Mouse (Mus musculus): ENCODE measurements around the gene Eloa.
"Not testable (repeated sequence)": the region's sequence is repeated elsewhere in the genome, so short reads cannot be mapped to it uniquely, and the experiment has no call there.

Gene Eloa

DNA sequence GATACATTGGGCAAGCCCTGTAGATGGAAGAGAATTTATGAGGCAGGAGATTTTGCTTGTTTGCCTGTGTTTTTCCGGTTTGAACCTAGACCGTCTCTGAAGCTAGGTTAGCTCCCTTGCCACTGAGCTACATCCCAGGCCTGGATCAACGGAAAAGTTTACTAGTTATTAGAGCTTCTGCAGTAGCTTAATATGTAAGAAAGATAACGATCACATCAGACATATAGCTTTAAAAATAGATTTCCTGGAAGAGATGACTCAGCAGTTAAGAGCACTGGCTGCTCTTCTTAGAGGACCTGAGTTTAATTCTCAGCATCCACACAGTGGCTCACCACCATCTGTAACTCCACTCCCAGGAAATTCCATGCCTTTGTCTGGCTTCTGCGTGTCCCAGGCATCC lies 7.1 kb upstream of the Eloa start:
- DNase-seq = no peak

DNA sequence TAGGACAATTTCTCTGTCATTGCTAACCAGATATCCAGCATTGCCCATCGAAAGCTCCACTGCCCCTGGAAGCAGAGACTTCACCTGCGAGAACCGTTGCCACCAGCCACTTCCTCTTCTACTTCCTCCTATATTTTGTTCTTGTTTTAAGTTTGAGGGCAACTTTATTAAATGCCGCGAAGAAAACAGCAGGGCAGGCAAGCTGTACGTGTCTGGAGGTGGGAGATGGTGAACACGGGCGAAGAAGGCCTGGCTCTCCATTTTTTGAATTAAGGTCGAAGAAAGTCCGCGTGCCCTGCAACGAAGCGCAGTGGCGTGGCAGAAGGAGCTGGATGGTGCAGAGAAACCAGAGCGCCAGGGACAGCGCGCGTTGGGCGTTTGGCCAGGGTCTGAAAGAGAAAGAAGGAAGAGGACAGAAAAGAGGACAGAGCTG lies 6.6 kb upstream of the Eloa start:
- peak in 1 of 2 experiments; percentile 27 for DNase-seq

DNA sequence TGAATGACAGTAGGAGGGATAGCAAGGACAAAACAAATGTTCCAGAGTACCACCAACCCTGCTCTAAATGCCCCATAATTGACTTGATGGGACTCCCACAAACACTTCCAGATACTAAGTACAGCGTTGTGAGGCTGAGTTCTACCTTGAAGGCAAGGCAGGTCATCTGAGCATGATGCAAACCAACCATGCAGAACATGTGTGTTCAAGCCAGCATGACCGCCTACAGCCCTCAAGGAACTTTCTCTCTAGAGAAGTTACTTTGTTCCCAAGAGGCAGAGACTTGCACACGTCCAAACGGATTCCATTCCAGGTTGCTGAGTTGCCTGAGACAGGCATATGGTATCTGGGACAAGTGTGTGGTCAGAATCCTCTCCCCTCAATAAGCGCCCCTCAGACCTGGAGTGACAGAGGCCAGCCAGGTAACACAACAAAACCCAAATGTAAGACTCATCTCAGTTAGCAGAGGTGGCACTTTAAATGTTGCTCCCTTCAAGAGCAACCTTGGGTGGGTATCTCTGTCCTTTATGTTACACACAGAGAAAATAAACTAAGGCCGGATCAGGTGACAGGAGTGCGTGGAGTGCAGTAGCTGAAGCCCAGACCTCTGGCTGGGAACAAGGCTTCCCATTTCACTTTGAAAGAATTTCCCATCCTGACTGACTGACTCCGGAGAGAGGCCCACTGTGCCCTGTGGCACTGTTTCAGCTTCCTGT lies 6.0 kb upstream of the Eloa start:
- no peak for DNase-seq

DNA sequence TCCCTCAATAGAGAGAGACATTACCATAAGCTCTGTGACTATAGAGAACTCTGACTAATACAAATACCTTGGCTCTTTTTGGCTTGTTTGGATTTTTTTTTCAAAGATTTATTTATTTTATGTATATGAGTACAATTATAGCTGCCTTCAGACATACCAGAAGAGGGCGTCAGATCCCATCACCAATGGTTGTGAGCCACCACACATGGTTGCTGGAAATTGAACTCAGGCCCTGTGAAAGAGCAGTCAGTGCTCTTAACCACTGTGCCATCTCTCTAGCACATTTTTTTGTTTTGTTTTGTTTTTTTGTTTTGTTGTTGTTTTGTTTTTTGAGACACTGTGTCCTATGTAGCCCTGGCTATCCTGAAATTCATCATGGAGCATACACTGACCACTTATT lies 3.8 kb upstream of the Eloa start:
- DNase-seq = no peak

DNA sequence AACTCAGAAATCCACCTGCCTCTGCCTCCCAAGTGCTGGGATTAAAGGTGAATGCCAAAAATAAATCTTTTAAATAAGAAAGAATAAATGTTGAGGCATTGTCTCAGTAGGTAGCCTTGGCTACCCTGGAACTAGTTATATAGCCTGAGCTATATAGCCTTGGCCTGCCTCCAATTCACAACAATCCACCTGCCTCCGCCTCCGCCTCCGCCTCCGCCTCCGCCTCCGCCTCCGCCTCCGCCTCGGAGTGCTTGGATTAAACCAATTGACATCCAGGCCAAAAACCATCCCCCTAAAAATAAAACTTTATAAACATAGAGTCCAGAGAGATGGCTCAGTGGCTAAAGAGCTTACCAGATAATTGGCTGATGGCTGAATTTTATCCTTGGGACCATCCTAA lies 1.4 kb upstream of the Eloa start:
- DNase-seq = no peak

DNA sequence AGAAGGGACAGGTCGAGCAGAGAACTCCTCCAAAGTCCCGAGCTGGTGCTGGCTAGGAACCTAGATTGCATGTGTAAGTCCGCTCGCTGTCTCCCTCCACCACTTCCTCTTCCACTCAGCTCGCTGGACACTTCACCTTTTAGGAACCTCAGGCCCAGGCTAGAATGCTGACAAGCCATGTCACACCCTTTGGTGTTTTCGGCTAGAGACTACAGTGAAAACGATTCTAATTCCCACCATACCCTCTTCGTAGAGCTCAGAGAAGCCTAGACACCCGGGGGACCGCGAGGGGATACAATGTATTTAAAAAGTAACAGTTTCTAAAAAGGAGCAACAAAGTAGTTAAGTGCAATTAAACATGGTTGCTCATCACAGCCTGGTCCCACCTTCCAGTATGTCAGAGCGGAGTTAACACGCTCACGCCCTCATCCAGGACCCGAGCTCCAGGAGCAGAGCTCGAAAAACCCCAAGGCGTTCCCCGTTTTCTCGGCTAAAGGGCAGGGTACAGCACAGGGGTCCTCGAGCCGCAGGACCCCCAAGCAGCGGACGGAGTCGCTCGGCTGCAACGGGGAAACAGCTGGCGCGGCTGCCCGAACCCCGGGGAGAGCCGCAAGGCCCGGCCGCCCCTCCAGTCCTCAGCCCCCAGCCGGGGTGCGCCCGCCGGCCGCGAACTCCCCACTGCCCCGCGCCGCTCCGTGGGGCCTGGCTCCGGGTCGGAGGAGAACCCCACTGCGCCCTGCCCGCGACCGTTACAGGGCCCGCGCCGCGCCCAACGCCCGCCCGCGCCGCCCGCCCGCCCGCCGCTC lies 617 bp downstream of the Eloa start:
- DNase-seq = peak in 1 of 2 experiments; percentile 41

DNA sequence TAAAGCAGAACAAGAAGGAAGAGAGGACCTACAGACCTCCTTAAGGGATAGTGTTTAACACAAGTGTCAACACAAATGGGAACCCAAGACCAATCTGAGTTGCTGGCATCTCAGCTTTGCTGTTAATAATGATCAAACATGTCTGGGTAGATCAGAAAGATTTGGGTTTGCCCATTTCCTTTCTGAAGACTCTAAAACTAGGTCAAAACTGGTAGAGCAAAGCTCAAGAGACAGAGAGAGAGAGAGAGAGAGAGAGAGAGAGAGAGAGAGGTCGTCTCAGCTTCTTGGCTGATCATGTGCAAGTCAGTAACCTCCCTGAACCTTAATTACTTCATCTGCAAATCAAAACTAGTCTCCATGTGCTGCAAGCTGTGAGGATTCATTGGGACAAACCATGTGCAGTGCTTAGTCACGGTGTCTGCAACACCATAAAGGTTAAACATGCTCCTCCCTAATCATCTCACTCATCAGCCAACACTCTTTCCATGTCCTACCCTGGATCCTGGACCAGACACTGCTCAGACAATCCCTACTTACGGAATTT lies 5.4 kb downstream of the Eloa start:
- no peak for DNase-seq

DNA sequence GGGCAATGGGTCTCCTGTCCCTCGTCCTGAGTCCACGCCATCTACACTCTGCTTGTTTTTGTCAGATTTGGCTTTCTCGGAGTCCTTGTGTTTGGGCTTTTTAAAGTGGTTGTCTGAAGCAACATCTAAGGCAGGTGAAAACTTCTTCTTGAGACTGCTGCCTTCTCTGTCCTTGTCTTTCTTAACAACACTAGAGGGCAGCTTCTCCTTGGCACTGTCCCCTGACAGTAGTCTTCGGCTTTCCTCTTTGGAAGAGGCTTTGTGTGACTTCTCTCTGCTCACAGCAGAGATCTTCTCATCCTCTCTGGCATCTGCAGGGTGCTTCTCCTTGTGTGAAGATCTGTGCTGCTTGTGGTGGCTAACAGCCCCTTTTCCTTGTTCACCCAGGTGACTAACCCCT lies 11.0 kb downstream of the Eloa start:
- DNase-seq = no peak

DNA sequence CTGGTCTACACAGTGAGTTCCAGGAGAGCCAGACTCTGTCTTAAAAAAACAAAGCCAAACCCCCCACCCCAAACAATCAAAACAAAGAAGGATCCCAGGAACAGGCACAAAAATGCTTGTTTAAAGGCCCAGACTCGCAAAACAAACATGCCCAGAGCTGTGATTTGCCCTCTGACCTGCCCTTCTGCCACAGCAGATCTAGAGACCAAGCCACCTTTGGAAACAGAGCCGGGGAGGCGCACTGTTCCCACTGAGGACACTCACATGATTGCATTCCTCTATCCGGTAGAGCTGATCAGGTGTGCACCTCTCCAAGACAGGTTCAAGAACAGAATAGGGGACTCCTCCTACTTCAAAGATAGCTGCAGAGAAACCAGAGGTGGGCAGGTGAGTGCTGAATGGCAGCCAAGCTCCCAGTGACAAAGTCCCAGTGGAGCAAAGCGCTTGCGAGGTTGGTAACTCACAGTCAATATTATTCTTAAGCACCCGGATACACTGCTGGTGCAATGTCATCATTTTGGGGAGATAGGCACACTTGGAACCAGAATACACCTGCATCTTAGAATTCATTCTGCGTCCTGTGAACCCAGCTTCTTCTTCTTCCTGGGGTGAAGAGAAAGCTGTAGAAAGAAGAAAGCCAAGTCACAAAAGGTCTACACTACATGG lies 12.6 kb downstream of the Eloa start:
- no peak for DNase-seq

DNA sequence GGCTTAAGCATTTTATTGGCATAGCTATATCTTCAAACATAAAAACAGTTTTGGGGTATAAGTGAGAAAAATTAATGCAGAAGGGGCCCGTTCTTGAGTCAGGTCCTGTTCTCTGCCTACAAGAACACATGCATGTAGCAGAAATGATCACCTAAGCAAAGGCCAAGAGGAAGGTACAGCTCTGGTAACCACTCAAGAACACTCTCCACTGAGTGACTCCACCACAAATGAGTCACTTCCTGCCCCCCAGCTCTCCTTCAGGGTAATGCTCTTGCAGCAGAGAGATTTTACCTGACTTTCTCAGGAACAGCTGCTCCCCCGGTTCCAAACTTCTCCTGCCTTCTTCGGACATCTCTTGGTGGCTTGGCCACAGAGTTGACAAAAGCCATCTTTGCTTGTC lies 14.7 kb downstream of the Eloa start:
- DNase-seq = no peak

DNA sequence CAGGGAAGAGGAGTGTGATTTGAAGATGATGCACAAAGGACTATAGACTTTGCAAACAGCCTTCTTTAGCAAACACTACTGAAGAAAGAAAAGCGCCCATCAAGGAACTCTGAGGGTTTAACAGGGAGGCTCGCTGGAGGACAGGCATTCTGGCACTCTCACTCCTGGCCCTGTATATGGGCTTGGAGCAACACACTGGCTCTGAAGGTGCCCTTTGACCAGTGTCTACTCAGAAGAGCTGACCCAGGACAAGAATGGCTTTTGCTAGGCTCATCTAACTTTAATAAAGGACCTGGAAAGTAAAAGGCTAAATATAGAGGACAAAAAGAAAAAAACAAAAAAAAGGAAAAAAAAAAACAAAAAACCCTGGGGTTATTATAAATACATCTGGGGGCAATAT lies 16.6 kb downstream of the Eloa start:
- no peak for DNase-seq

DNA sequence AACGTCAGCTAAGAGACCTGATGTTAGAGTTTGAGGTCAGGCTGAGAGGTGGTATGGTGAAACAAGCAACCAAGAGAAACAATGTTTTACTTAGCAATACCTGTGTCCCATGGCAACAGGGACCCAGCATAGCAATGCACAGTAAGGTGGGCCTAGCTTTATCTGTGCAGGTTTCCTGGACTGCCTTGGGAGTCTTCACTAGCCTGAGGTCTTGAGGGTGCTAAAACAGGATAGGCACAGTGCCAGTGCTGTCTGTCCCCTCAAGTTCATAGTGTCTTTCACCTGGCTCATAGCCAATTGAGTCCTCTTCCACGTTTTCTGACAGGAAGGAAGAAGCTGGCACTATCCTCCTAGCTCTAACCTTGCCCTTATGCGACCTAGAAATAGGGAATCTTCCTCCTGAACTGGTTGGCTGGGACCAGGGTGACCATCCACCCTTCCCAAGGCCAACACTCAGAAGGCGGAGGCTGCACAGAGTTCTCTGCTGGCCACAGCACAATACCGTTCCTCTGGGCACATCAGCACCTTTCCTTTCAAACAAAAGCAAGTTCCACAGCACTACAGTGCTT lies 17.4 kb downstream of the Eloa start:
- no peak for DNase-seq

DNA sequence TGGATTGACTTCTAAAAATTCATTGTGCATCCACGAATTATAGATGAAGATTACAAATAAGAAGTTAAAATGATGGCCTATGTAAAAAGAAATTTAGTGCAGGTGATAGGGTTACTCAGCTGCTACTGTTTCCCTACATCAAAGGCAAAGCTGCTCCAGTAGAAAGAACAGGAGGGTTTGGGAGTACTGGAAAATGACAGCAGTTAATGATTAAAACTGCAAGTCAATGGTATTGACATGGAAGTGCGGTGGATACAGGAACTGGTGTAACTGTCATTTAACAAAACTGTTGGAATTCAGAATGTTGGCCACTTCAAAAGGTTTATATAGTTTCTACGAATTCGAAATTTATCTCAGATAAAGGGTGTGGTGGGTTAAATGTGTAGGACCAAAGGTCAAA lies 26.4 kb downstream of the Eloa start:
- DNase-seq = no peak

DNA sequence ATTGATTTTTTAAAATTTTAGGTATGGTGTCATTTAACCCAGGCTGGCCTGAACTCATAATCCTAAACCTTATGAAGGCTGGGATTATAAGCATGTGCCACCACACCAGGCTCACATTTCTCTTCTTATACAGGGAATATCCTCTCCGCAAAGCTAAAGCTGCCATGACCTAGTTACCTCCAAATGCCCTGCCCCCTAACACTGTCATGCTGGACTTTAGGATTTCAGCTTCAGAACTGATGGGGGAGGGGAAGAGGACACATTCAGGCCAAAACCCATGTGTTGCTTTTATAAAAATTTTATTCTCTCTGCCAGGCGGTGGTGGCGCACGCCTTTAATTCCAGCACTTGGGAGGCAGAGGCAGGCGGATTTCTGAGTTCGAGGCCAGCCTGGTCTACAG lies 27.6 kb downstream of the Eloa start:
- no peak for DNase-seq

DNA sequence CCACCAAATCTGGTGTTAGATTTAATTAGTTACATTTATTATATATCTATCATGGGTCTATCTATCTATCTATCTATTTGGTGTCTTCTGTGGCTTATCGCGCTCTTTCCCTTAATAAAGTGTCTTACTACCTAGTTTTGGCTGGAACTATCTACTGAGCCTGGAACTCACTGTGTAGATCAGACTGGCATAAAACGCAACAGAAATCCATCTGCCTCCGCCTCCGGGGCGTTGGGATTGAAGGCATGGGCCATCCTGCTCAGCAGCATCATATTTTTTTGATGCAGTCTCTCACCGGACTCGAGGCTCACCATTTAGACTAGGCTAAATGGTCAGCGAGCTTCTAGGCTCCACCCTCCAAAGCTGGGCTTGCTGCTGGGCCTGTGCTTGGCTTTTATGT lies 33.8 kb downstream of the Eloa start:
- DNase-seq = no peak

DNA sequence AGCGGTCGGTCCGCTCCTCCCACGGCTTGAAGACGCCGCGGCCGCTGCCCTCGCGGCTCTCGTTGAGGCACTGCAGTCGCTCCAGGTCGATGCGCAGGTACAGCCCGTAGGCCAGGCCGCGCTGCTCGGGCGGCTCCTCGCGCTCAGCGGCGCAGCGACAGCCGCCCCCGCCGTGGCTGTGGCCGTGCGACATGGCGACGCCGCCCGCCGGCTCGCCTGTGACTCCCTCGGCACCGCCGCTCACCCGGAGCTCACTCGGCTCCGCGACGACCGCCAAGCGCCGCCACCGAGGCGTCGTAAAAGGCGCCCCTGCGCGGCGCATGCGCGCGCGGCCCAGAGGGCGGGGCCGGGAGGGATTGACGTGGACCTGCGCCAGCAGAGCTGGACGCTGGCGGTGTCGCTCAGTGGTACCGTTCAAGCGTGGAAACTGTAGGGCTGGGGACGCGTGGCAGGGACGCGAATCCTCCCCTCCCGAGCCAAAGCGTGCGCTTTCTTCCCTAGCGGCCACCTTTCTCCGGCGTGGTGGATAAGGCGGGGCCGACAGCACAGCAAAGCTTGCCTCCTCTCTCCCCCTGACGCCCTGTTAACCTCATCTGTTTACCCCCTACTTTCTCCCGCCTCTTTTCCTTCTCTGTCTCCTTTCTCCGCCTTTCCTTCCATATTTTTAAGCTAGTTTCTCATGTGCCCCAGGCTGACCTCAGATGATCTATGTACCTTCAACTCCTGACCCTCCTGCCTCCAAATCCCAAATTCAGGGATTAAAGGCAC lies 34.4 kb downstream of the Eloa start, which contains the start of gene Pithd1:
Pithd1 (minus strand) TSS at position 322 of the 768 bp plus-strand sequence.
- DNase-seq = peak; percentile 88

DNA sequence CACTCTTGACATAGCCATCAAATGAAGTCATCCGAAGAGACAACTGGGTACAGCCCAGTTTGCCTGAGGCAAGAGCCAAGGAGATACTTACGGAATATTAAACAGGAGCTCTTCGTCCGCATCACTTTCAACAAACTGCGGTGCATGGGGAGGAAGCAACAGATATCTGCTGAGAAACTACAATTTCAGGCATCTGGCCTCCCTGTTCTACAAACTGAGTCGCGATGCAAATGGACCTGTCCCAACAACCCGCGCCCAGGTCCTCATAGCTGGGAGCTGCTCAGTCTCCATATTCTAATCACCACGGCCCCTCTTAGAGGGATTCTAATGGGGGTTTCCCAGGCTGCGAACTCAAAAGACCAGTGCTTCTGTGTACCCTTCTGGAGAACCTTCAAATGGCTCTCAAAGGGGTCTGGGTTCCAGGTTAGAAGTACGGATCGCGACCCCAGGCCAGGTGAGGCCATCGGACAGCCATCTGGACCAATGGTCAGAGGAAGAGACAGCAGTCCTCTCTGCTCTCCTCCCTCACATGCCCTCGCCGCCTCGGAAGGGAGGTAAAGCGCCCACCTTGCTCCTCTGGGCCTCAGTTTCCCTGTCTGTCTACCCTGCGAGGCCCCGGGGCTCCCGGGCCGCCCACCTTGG lies 35.1 kb downstream of the Eloa start:
- DNase-seq = no peak

DNA sequence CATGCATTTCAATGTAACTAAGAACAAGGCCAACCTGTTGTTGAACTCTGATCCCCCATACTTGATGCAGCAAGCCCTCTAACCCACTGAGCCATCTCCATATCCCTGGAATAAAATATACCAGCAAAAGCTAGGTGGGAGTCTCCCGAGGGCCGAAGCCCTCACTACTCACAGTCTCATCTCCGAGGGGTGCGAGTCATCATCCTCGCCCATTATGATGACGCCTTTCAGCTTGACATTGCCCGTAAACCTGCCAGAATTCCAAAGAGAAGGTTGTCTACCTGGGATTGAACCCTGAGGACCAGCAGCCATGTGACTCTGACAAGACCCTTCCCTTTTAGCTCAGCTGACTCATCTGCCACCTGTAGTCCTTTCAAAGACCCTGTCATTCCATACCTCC lies 35.8 kb downstream of the Eloa start:
- DNase-seq = no peak

DNA sequence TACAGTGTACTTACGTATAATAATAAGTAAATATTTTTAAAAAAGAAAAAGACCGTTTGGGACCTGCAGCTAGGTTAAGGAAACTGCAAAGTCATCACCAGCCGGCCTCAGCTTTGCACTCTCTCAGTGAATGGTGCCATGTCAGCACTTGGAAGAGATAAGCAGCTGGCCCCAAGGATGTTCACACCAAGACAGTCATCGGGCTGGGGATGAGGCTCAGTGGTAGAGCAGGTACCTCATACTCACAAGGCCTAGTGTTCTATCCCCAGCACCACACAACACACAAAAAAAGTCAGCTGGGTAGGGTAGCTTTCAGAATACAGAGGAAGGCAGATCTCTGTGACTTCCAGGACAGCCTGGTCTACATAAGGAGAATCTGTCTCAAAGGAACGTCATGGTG lies 36.4 kb downstream of the Eloa start:
- DNase-seq = no peak

DNA sequence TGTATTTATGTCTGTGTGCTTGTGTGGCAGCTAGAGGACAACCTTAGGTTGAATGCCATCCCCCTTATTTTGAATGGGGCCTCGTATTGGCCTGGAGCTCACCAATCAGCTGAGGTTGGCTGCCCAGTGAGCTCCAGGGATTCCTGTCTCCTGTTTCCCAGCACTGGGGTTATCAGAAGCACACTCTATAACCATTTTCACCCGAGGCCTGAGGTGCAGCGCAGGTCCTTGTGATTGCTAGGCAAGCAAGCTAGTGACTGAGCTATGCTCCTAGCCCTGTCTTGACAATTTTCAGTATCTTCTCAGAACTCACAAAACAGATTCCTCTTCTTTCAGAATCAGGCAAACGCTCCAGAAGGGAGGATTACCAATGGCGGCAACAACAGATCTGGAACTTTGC lies 37.0 kb downstream of the Eloa start:
- DNase-seq = no peak

DNA sequence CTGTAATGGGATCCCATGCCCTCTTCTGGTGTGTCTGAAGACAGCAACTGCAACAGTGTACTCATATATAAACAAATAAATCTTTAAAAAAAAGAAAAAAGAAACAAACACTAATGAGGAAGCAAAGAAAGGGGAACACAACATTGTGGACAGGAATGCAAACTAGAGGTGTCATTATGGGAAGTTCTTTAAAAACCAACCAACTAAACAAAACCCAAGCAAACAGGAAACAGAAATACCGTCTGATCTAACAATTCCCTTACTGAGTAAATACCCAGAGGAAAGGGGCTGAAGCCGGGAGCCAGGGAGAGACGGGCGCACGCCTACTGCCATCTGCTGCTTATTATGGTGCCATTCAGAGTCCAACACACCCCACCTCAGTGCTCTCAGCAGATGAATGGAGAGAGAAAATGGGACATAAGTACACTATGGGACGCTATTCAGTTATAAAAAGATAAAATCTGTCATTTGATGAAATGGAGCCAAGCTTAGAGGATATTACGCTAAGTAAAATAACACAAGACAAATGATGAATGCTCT lies 40.0 kb downstream of the Eloa start:
- no peak for DNase-seq

DNA sequence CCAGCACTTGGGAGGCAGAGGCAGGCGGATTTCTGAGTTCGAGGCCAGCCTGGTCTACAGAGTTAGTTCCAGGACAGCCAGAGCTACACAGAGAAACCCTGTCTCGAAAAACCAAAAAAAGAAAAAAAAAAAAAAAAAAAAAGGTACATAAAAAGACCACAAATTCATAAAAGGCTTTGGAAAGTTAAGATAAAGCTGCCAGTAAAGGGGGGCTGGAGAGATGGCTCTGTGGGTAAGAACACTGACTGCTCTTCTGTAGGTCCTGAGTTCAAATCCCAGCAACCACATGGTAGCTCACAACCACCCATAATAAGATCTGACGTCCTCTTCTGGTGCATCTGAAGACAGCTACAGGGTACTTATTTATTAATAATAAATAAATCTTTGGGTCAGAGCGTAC lies 41.3 kb downstream of the Eloa start:
- not testable (repeated sequence) for DNase-seq

Data from thymus, adult 18-20 months (tissue).